Mouse (Mus musculus) liver, postnatal 0 days (tissue): Measurements from ENCODE around the gene Slmap. TPM values are rescaled to one million over a fixed set of nuclear protein-coding genes. Genes with fewer than 3 reads are reported as not detected.

ENCODE experiments used
- ATAC-seq: fragments of 200-750 bp; cut with Nextera tagmentation; 2 replicates; pipeline ENCODE4 v1.8.0; 2017; ENCODE audit warnings: mild to moderate bottlenecking, moderate library complexity
- DNase-seq: peaks from one replicate; pipeline ENCODE4 v3.0.0-alpha.2; 2016
- H3K27ac ChIP-seq: fragments of 300-500 bp; sonication (generic); 2 replicates; pipeline ENCODE4 v1.5.1; 2014; ENCODE audit warnings: antibody characterized with exemption, moderate library complexity, mild to moderate bottlenecking, low read depth
- H3K27me3 ChIP-seq: fragments of 300-500 bp; sonication (generic); 2 replicates; pipeline ENCODE4 v1.6.1; 2014; ENCODE audit warnings: low read length, control low read depth, mixed read lengths; ENCODE audit not compliant: insufficient read depth
- H3K36me3 ChIP-seq: fragments of 300-500 bp; sonication (generic); replicated peaks from 2 replicates; pipeline ENCODE4 v1.6.1; 2014; ENCODE audit warnings: mild to moderate bottlenecking, control low read depth, low read length, moderate library complexity, mixed read lengths; ENCODE audit not compliant: insufficient read depth
- H3K4me1 ChIP-seq: fragments of 300-500 bp; sonication (generic); 2 replicates; pipeline ENCODE4 v1.6.1; 2014; ENCODE audit warnings: antibody characterized with exemption, mild to moderate bottlenecking, control low read depth; ENCODE audit not compliant: insufficient read depth
- H3K4me2 ChIP-seq: fragments of 300-500 bp; sonication (generic); 2 replicates; pipeline ENCODE4 v1.6.1; 2014; ENCODE audit warnings: low read depth, mild to moderate bottlenecking, low read length, moderate library complexity, mixed read lengths
- H3K4me3 ChIP-seq: fragments of 300-500 bp; sonication (generic); 2 replicates; pipeline ENCODE4 v1.5.1; 2014; ENCODE audit warnings: low read depth, low read length
- H3K9ac ChIP-seq: fragments of 300-500 bp; sonication (generic); replicated peaks from 2 replicates; pipeline ENCODE4 v1.6.1; 2014; ENCODE audit warnings: mild to moderate bottlenecking, moderate library complexity
- H3K9me3 ChIP-seq: fragments of 300-500 bp; sonication (generic); 2 replicates; pipeline ENCODE4 v1.6.1; 2016; ENCODE audit warnings: mild to moderate bottlenecking, control low read depth, low read length, mixed read lengths
- CTCF ChIP-seq: sonication (generic); IDR thresholded peaks from 2 replicates; pipeline ENCODE4 v1.5.1; 2016; ENCODE audit warnings: antibody characterized with exemption, low read depth
- EP300 ChIP-seq: IDR thresholded peaks from 2 replicates; pipeline ENCODE4 v1.6.1; 2016; ENCODE audit warnings: antibody characterized with exemption, low read depth, mild to moderate bottlenecking
- WGBS: fragments of 180-500 bp; shearing (Covaris S2); extraction: QIAGEN DNeasy Blood & Tissue Kit; methylation state at CpG from one replicate; pipeline ENCODE4 v1.1.7; 2014; ENCODE audit not compliant: insufficient replicate concordance; 5-methylcytosine and 5-hydroxymethylcytosine counted together
- polyA plus RNA-seq: library from polyadenylated mRNA; unstranded; fragments of >200 nt; fragmentation: Nextera tagmentation; extraction: Ambion mirVana; gene quantifications from 2 replicates; pipeline ENCODE4 v1.2.1, GENCODE M21; 2015

Slmap gene
- polyA plus RNA-seq, 1 experiment from 2014 or later = 12.3 TPM

DNA sequence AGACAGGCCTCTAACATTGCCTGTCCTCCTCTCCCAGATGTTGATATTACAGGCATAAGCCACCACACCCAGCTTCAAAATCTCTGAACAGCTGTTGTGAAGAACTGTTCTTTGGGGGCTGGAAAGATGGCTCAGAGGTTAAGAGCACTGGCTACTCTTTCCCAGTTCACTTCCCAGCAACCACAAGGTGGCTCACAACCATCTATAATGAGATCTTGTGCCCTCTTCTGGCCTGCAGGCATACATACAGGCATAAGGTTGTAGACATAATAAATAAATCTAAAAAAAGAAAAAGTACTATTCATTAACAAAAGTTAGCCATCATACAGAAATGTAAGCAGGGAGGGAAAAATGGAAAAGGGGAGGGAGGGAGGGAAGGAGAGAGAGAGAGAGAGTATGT lies 98.4 kb downstream of the Slmap start:
- Histone ChIP-seq H3K4me3 (no peak overlapping the region), H3K9ac (no peak overlapping the region), H3K9me3 (no peaks in the 10 kb centered on the region), H3K27ac (no peak overlapping the region), H3K4me2 (no peak overlapping the region), H3K4me1 (no peaks in the 10 kb centered on the region), H3K27me3 (no peaks in the 10 kb centered on the region), H3K36me3 (peaks cover 14% of the 10 kb centered on the region)
- DNase-seq (no peak), ATAC-seq (no peak)
- TF ChIP-seq CTCF (peak; percentile 61), EP300 (no peak)

GRCm38 (mm10) chr14:26432320-26432719 lies 102.4 kb downstream of the Slmap start:
- no peak for TF ChIP-seq CTCF
- 0 out of 2 replicates have a peak, but pooled peaks have one; percentile 4 for TF ChIP-seq EP300
- H3K27ac ChIP-seq = no peak overlapping the region
- no peaks in the 10 kb centered on the region for H3K27me3 ChIP-seq
- no peak overlapping the region for H3K4me2 ChIP-seq
- ATAC-seq = no peak
- no peak for DNase-seq
- 74% methylated on average over 2 of the region's 2 CpGs for WGBS
- no peaks in the 10 kb centered on the region for H3K4me1 ChIP-seq
- H3K9me3 ChIP-seq = no peaks in the 10 kb centered on the region
- peaks cover 20% of the 10 kb centered on the region for H3K36me3 ChIP-seq
- H3K9ac ChIP-seq = no peak overlapping the region
- no peak overlapping the region for H3K4me3 ChIP-seq

- 91% methylated on average over 2 of the region's 2 CpGs for WGBS
- ATAC-seq (no peak), DNase-seq (no peak)
- no peaks in the 10 kb centered on the region for H3K9me3 ChIP-seq
- no peaks in the 10 kb centered on the region for H3K27me3 ChIP-seq
- H3K4me1 ChIP-seq = no peaks in the 10 kb centered on the region
- no peak for TF ChIP-seq CTCF
- TF ChIP-seq EP300 = no peak
- no peak overlapping the region for H3K4me2 ChIP-seq
- H3K9ac ChIP-seq = no peak overlapping the region
- H3K27ac ChIP-seq = no peak overlapping the region
- H3K4me3 ChIP-seq = no peak overlapping the region
- peaks cover 24% of the 10 kb centered on the region for H3K36me3 ChIP-seq
These were observed 102.8 kb downstream of the Slmap start for GRCm38 (mm10) chr14:26431919-26432318.

DNA sequence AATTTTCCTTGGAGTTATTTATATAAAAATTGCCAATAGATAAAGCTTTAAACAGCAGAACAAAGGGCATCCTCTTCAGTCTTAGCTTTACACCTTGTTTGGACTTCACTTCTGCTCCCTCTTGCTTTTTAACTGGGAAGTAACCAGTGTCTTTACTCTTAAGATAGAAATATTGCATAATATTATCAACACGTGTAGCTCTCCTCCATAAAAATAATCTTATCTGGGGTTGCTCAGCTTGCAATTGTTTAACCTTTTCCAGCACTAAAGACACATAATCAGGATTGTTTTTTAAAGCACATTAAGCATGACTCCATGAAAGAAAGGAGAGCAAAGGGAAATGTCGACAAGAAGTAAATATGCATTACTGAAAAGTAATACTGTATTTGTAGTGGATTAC lies 114.5 kb downstream of the Slmap start:
- H3K9me3 ChIP-seq = no peaks in the 10 kb centered on the region
- H3K27me3 ChIP-seq = no peaks in the 10 kb centered on the region
- H3K4me1 ChIP-seq = no peaks in the 10 kb centered on the region
- no peak for TF ChIP-seq CTCF
- TF ChIP-seq EP300 = no peak
- DNase-seq = no peak
- H3K36me3 ChIP-seq = peaks cover 41% of the 10 kb centered on the region
- H3K4me3 ChIP-seq = no peak overlapping the region
- H3K9ac ChIP-seq = no peak overlapping the region
- H3K27ac ChIP-seq = no peak overlapping the region
- 57% methylated on average over 2 of the region's 2 CpGs for WGBS
- no peak overlapping the region for H3K4me2 ChIP-seq
- ATAC-seq = no peak

GRCm38 (mm10) chr14:26417956-26418355 lies 116.8 kb downstream of the Slmap start:
- 87% methylated on average over 5 of the region's 5 CpGs for WGBS
- H3K9ac ChIP-seq = no peak overlapping the region

DNA sequence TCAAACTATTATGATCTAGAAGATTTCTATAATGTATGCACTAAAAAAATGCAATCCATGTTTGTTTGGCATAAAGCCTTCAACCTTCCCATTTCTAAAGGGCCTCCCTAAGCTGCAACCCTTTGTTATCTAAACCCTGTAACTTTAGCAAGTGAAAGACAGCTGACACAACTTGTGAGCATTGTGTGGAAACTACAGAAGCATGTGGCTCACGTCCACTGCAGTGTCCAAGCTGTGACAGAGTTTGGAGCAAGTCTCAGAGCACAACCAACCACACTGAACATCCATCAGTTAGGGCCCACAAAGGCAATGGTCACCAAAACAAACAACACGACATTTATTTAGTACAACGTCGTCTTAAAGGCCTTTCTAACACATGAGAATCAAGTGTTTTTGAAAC lies 117.6 kb downstream of the Slmap start:
- WGBS = 86% methylated on average over 4 of the region's 4 CpGs

More at GRCm38 (mm10) chr14:26417956-26418355, 116.8 kb downstream of the Slmap start:
- no peak for ATAC-seq
- no peak for TF ChIP-seq CTCF
- no peak for TF ChIP-seq EP300
- Histone ChIP-seq H3K4me3 (no peak overlapping the region), H3K27me3 (no peaks in the 10 kb centered on the region), H3K4me2 (no peak overlapping the region), H3K4me1 (no peaks in the 10 kb centered on the region), H3K9me3 (no peaks in the 10 kb centered on the region), H3K27ac (no peak overlapping the region), H3K36me3 (peaks cover 42% of the 10 kb centered on the region)
- no peak for DNase-seq

DNA sequence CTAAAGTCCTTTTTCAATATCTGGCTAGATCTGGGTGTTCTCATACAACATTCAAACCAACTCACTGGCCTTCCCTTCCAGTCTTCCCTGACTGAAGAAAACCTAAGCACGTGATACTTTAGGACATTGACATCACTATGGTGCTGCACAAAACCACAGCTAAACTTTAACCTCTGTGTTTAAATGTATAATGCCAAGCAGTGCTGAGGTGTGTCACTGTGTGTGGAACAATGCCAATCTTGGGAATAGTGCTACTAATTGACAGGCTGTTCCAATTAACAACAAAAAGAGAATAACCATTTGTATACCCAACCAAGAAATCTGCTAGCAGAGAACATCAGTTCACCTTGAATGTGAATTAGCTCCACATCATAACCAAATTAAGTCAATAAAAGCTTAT lies 121.2 kb downstream of the Slmap start:
- 84% methylated on average over 1 of the region's 1 CpGs for WGBS

More for the DNA sequence above, 117.6 kb downstream of the Slmap start:
- no peak for TF ChIP-seq CTCF
- TF ChIP-seq EP300 = no peak
- no peak for DNase-seq
- peaks cover 36% of the 10 kb centered on the region for H3K36me3 ChIP-seq
- no peak overlapping the region for H3K4me3 ChIP-seq
- H3K9ac ChIP-seq = no peak overlapping the region
- no peak for ATAC-seq
- no peaks in the 10 kb centered on the region for H3K27me3 ChIP-seq
- no peak overlapping the region for H3K4me2 ChIP-seq
- H3K27ac ChIP-seq = no peak overlapping the region
- no peaks in the 10 kb centered on the region for H3K9me3 ChIP-seq
- no peaks in the 10 kb centered on the region for H3K4me1 ChIP-seq

More for the DNA sequence above, 121.2 kb downstream of the Slmap start:
- TF ChIP-seq EP300 (no peak), CTCF (no peak)
- H3K27me3 ChIP-seq = no peaks in the 10 kb centered on the region
- H3K36me3 ChIP-seq = peaks cover 21% of the 10 kb centered on the region
- H3K4me1 ChIP-seq = no peaks in the 10 kb centered on the region
- ATAC-seq (no peak), DNase-seq (no peak)
- no peak overlapping the region for H3K4me2 ChIP-seq
- no peak overlapping the region for H3K4me3 ChIP-seq
- H3K9me3 ChIP-seq = no peaks in the 10 kb centered on the region
- no peak overlapping the region for H3K27ac ChIP-seq
- H3K9ac ChIP-seq = no peak overlapping the region
